Mouse (Mus musculus): ENCODE results near the gene AF366264.

- TF ChIP-seq CTCF (IDR thresholded peaks at IDR 0.05) = no peak
- peak; percentile 70 for TF ChIP-seq EP300 (IDR thresholded peaks at IDR 0.05)
These were observed 9.5 kb downstream of the AF366264 start for GRCm38 (mm10) chr8:13828598-13829172.

All from lung, postnatal 0 days (tissue).